Mouse (Mus musculus): ENCODE measurements around the gene Smg6.
A peak's percentile ranks its signal among the peaks of the same experiment; 100 is the strongest.

Smg6 gene

GRCm38 (mm10) chr11:74929111-74929510 is 3.5 kb downstream of the Smg6 start:
- no peak for DNase-seq (ENCODE audit: low read depth, low spot score)

- DNase-seq (ENCODE audit: low read depth, low spot score) = no peak
These were observed 4.8 kb downstream of the Smg6 start for GRCm38 (mm10) chr11:74930391-74930790.

- peak; percentile 61 for DNase-seq (ENCODE audit: low read depth, low spot score)
These were observed 20.7 kb downstream of the Smg6 start for GRCm38 (mm10) chr11:74946348-74946747.

- peak; percentile 16 for DNase-seq (ENCODE audit: low read depth, low spot score)
These were observed 29.3 kb downstream of the Smg6 start for GRCm38 (mm10) chr11:74954901-74955300.

- no peak for DNase-seq (ENCODE audit: low read depth, low spot score)
These were observed 30.4 kb downstream of the Smg6 start for GRCm38 (mm10) chr11:74956006-74956405.

- DNase-seq (ENCODE audit: low read depth, low spot score) = no peak
These were observed 32.0 kb downstream of the Smg6 start for GRCm38 (mm10) chr11:74957600-74957999.

GRCm38 (mm10) chr11:74959501-74959900 is 33.9 kb downstream of the Smg6 start:
- DNase-seq (ENCODE audit: low read depth, low spot score) = no peak

- no peak for DNase-seq (ENCODE audit: low read depth, low spot score)
These were observed 34.5 kb downstream of the Smg6 start for GRCm38 (mm10) chr11:74960031-74960551.

GRCm38 (mm10) chr11:74961953-74962352 is 36.3 kb downstream of the Smg6 start:
- DNase-seq (ENCODE audit: low read depth, low spot score) = no peak

GRCm38 (mm10) chr11:74962846-74963407 is 37.3 kb downstream of the Smg6 start:
- no peak for DNase-seq (ENCODE audit: low read depth, low spot score)

- no peak for DNase-seq (ENCODE audit: low read depth, low spot score)
These were observed 39.9 kb downstream of the Smg6 start for GRCm38 (mm10) chr11:74965516-74965915.

- DNase-seq (ENCODE audit: low read depth, low spot score) = peak; percentile 36
These were observed 47.9 kb downstream of the Smg6 start for GRCm38 (mm10) chr11:74973290-74974157.

- no peak for DNase-seq (ENCODE audit: low read depth, low spot score)
These were observed 49.0 kb downstream of the Smg6 start for GRCm38 (mm10) chr11:74974615-74975014.

- peak; percentile 47 for DNase-seq (ENCODE audit: low read depth, low spot score)
These were observed 51.4 kb downstream of the Smg6 start for GRCm38 (mm10) chr11:74976835-74977687.

GRCm38 (mm10) chr11:74981464-74981863 is 55.8 kb downstream of the Smg6 start:
- peak; percentile 79 for DNase-seq (ENCODE audit: low read depth, low spot score)

GRCm38 (mm10) chr11:74982241-74982640 is 56.6 kb downstream of the Smg6 start:
- no peak for DNase-seq (ENCODE audit: low read depth, low spot score)

GRCm38 (mm10) chr11:74988162-74988561 is 62.5 kb downstream of the Smg6 start:
- no peak for DNase-seq (ENCODE audit: low read depth, low spot score)

- DNase-seq (ENCODE audit: low read depth, low spot score) = no peak
These were observed 63.4 kb downstream of the Smg6 start for GRCm38 (mm10) chr11:74989047-74989446.

GRCm38 (mm10) chr11:74990501-74990900 is 64.9 kb downstream of the Smg6 start:
- no peak for DNase-seq (ENCODE audit: low read depth, low spot score)

- DNase-seq (ENCODE audit: low read depth, low spot score) = no peak
These were observed 65.7 kb downstream of the Smg6 start for GRCm38 (mm10) chr11:74991290-74991689.

GRCm38 (mm10) chr11:74992427-74992987 is 66.9 kb downstream of the Smg6 start:
- peak; percentile 82 for DNase-seq (ENCODE audit: low read depth, low spot score)

GRCm38 (mm10) chr11:74994141-74994540 is 68.5 kb downstream of the Smg6 start:
- DNase-seq (ENCODE audit: low read depth, low spot score) = peak; percentile 40

All from A20 (cell line).